Mouse (Mus musculus) lung, postnatal 0 days (tissue): ENCODE measurements at regions not wholly inside any gene's neighbourhood (a gene's known extent, or its start where the extent isn't known, plus 50 kb on each side); places are given as distances from the start of the nearest gene placed in this dataset.

Experiments
- CTCF ChIP-seq: IDR thresholded peaks from 2 replicates; pipeline ENCODE4 v1.5.1; 2016; ENCODE audit warnings: antibody characterized with exemption, mild to moderate bottlenecking
- EP300 ChIP-seq: IDR thresholded peaks from 2 replicates; pipeline ENCODE4 v1.6.1; 2016; ENCODE audit warnings: antibody characterized with exemption, mild to moderate bottlenecking, control low read depth

- TF ChIP-seq CTCF (0 out of 2 replicates have a peak, but pooled peaks have one; percentile 3), EP300 (no peak)
Observed at GRCm38 (mm10) chr8:8802317-8802716, 112.0 kb upstream of the Arglu1 start.
